In genomic region chr7:99140984-99141918, GRCm38 (mm10) we compare ENCODE assay signal across 8 mouse cellular contexts. TPM values are rescaled to one million over a fixed set of nuclear protein-coding genes. Genes with fewer than 3 reads are reported as not detected.
DNase-seq lines count a peak whose midpoint lies in the region; ATAC-seq lines count a peak whose summit lies in the region.

Gene Uvrag, minus strand, starts transcription at chr7:99141141.

- under 1% methylated on average over 51 of the region's 51 CpGs for WGBS in intestine, embryonic 14.5 days

- no peaks in the 10 kb centered on the region for H3K27me3 ChIP-seq in intestine, embryonic 14.5 days (replicated peaks; ENCODE audit: control insufficient read depth, insufficient read depth, low read length)

- H3K4me2 ChIP-seq in intestine, embryonic 14.5 days (ENCODE audit: low read length): peak within 1 kb of the TSS; percentile 83

- no peaks in the 10 kb centered on the region for H3K36me3 ChIP-seq in intestine, embryonic 14.5 days (ENCODE audit: control insufficient read depth, insufficient read depth, low read length)

- H3K4me1 ChIP-seq in intestine, embryonic 14.5 days (replicated peaks; ENCODE audit: control insufficient read depth, insufficient read depth, low read length): peaks cover 11% of the 10 kb centered on the region

- H3K27ac ChIP-seq in intestine, embryonic 14.5 days (ENCODE audit: low read depth): peak within 1 kb of the TSS; percentile 92

- peak; percentile 99 for ATAC-seq in intestine, embryonic 14.5 days (replicated peaks; ENCODE audit: low FRiP score, low TSS enrichment, low read depth)

- H3K4me3 ChIP-seq in intestine, embryonic 14.5 days (ENCODE audit: low read depth, low read length): peak within 1 kb of the TSS; percentile 90

- DNase-seq in adrenal gland, adult 18-20 months (ENCODE audit: low spot score in 2 of 2): peak; percentile 97 to 98
- DNase-seq in embryo, embryonic 11 days: peak; percentile 98
- peak; percentile 99 for DNase-seq in gastrocnemius, postnatal 25 days
- DNase-seq in intestine, embryonic 14.5 days (ENCODE audit: low spot score): peak; percentile 98
- peak; percentile 99 to 100 for DNase-seq in left cerebral cortex, postnatal 14 days (ENCODE audit: low spot score in 2 of 2)
- DNase-seq in mesoderm, embryonic 11.5 days (ENCODE audit: low read depth, low spot score): peak; percentile 98
- peak; percentile 98 to 100 for DNase-seq in right cerebral cortex, postnatal 36 days (ENCODE audit: low spot score in 2 of 2)
- peak; percentile 99 for DNase-seq in yolk sac, embryonic 10.5 days (ENCODE audit: low spot score)

- no peaks in the 10 kb centered on the region for H3K9me3 ChIP-seq in intestine, embryonic 14.5 days (ENCODE audit: control insufficient read depth, low read length)

- H3K9ac ChIP-seq in intestine, embryonic 14.5 days (ENCODE audit: low read length): peak within 1 kb of the TSS; percentile 87

- intact Hi-C loops in left cerebral cortex, postnatal 14 days (cut with DNase I): loop anchor here (5.0 kb wide), 1 partner anchor 34 kb away; no protein-coding TSS in a partner anchor

RNA-seq across cellular contexts. Expression of gene Uvrag, which starts in this region (rescaled TPM):
- 10 to 100 TPM; 15.4 to 29.0 TPM for total RNA-seq in adrenal gland, adult 18-20 months (2021)
- total RNA-seq in gastrocnemius, postnatal 25 days (2021): 10 to 100 TPM in 1 of 2 experiments, 1 to 10 TPM in 1; 9.1 to 10.8 TPM
- 23.2 and 25.8 TPM in 2 replicates for polyA plus RNA-seq in intestine, embryonic 14.5 days (2014; fragmentation: Nextera tagmentation; extraction: Ambion mirVana)
- 10 to 100 TPM; 39.4 to 41.7 TPM for total RNA-seq in left cerebral cortex, postnatal 14 days (2021)

Comparison
In these comparisons a context has a peak if more than half of its experiments do, and no peak if none do; other contexts are left out.
1. Peak in every context shown above with its lines: DNase-seq, ATAC-seq, H3K4me3 ChIP-seq and H3K27ac ChIP-seq.